Mouse (Mus musculus) adrenal gland, postnatal 14 days (tissue): Measurements from ENCODE around the gene Stim1. TPM values are rescaled to one million over a fixed set of nuclear protein-coding genes. Genes with fewer than 3 reads are reported as not detected.
"Not testable (repeated sequence)": the region's sequence is repeated elsewhere in the genome, so short reads cannot be mapped to it uniquely, and the experiment has no call there.

Experiments used
- DNase-seq: peaks from one replicate; pipeline ENCODE4 v3.0.0; 2021; ENCODE audit warnings: mixed read lengths
- total RNA-seq: library from RNA; stranded (reverse); gene quantifications from 2 replicates; pipeline ENCODE4 v1.2.3, GENCODE M21; 2021

Gene Stim1
- total RNA-seq, 1 experiment from 2014 or later = 71.0 TPM

DNA sequence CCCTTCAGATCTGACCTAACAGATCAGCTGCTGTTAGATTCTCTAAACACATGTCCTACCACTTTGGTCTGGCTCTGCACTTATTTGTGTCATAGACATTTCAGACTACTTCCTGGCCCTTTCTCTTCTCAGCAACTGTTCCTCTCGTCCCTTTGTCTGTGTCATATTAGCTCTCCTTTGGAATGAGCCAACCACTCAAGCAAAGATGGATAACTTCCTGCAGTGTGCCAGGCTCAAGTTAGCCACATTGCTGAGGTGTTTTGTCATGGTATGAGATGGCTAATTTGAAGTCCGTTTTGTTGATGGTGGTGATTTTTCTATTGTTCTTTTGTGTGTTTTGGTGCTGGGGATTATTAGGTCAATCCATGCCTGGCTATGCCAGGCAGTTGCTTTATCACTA, 93.7 kb downstream of the Stim1 start:
- DNase-seq = no peak

DNA sequence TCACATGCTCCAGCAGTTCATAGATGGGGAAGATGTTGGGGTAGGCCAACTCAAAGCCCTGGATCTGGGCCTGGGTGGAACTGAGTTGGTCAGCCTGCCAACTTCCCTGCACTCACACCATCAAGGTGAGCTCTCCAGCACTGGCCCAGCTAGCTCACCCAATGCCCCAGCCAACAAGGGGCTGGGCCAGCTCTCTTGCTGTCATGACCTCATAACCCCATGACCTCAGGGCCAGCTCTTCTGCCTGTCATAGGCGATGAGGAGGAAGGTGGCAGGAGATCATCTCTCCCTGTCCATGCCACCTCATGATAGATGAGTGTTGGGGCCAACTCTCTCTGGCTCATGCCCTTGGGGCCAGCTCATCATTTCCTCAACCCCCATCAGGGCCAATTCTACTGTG, 96.2 kb downstream of the Stim1 start:
- DNase-seq = no peak

DNA sequence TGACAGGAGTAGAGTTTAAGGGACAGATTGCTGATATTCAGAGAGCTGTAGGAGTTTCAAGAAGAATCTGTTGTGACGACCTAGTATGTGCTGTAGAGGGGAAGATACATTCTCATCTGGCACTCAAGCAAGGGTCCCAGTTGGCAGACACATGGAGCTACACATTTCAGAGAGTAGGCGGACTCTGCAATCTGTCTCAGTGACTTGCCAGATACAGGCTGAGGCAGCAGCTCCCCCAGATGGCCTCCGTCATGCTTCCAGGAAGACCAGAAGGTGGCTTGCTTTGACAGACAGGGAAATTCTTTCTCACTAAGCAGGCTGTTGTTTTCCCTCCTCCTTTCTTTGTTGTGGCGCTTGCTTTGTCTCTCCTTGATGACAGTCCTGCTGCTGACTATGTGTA, 102.1 kb downstream of the Stim1 start:
- DNase-seq = peak; percentile 46

- peak; percentile 67 for DNase-seq
Measured at GRCm38 (mm10) chr7:102370526-102370925, 102.9 kb downstream of the Stim1 start.

- DNase-seq = no peak
Measured at GRCm38 (mm10) chr7:102373382-102374072, 105.9 kb downstream of the Stim1 start.

GRCm38 (mm10) chr7:102383221-102383620, 115.6 kb downstream of the Stim1 start:
- DNase-seq = no peak

- DNase-seq = no peak
Measured at GRCm38 (mm10) chr7:102385973-102386372, 118.4 kb downstream of the Stim1 start.

GRCm38 (mm10) chr7:102389082-102389481, 121.5 kb downstream of the Stim1 start:
- DNase-seq = peak; percentile 12

- no peak for DNase-seq
Measured at GRCm38 (mm10) chr7:102393898-102394297, 126.3 kb downstream of the Stim1 start.

GRCm38 (mm10) chr7:102395894-102396293, 128.3 kb downstream of the Stim1 start:
- peak; percentile 61 for DNase-seq

GRCm38 (mm10) chr7:102396331-102396730, 128.7 kb downstream of the Stim1 start:
- DNase-seq = no peak

GRCm38 (mm10) chr7:102399180-102399731, 131.7 kb downstream of the Stim1 start:
- DNase-seq = no peak

GRCm38 (mm10) chr7:102404118-102404517, 136.5 kb downstream of the Stim1 start:
- DNase-seq = no peak

DNA sequence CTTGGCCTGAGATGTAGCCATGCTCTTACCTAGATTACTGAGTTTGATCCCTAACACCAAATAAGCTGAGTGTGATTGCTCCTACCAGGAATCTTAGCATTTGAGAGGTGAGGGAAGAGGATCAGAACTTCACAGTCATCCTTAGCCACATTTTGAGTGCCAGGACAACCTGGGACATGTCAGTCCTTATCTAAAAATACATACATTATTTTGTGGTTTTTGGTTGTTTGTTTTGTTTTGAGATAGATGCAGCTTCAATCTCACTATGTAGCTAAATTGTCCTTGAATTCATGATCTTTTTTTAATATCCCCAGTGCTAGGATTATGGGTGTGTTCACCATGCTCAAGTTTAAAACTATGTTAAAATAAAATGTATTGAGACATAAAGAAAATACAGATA, 139.8 kb downstream of the Stim1 start:
- DNase-seq = no peak

GRCm38 (mm10) chr7:102415272-102415671, 147.7 kb downstream of the Stim1 start:
- not testable (repeated sequence) for DNase-seq

DNA sequence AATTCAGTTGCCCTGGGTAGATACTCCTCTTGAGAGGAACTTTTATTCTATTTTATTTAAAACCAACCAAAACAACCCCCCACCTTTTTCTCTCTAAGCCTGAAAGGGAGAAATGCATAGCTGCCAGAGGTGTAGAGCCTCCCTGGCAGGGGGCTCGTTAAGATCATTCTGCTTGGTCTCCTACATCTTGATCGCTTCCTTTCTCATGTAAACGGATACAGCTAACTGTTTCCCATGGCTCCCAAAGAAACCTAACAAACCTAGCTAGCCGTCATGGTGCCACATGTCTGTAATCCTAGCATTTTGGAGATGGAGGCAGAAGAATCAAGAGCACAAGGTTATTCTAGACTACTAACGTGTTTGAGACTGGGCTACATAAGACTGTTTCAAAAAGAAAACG, 148.2 kb downstream of the Stim1 start:
- no peak for DNase-seq

GRCm38 (mm10) chr7:102417398-102417797, 149.8 kb downstream of the Stim1 start:
- DNase-seq = peak; percentile 56

DNA sequence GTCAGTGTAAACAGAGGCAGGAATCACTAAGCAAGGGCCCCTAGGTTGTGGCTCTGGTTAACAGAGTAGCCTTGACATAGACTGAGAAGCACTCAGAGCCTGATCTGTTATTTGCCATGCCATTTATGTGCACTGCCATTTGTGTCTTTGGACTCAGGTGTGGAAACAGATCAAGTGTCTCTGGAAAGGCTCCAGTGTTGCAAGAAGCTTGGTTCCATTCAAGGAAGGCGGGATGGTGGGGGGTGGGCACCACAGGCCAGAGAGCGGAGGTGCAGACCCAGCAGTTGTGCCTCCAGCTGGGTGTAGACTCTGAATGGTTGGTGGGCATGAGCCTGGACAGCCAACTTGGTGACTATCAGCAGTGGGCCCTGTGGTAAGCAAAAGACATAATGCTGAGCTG, 154.4 kb downstream of the Stim1 start:
- DNase-seq = no peak

GRCm38 (mm10) chr7:102425933-102426685, 158.5 kb downstream of the Stim1 start:
- DNase-seq = no peak

DNA sequence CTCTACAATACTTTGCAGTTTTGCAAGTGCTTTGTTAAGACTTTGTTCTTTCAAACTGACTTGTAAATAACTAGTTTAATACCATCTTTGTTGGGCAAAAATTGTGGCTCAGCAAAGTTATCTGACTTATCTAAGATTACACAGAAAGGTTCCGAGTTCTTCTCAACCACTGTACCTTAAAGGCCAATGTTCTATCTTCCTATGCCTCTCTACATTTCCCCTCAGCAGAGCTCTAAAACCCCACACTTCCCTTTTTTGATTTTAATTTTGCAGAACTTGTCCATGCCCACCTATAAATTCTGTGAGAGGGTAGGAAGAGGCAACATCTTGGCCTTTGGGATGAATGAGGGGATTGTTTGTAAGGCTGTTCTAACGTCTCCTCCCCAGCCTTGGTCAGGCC, 166.7 kb downstream of the Stim1 start:
- no peak for DNase-seq

GRCm38 (mm10) chr7:102440822-102441656, 173.4 kb downstream of the Stim1 start:
- no peak for DNase-seq

- DNase-seq = peak; percentile 96
Measured at GRCm38 (mm10) chr7:102441657-102442391, 174.2 kb downstream of the Stim1 start, which contains the start of gene Rrm1. Gene Rrm1 (plus strand): TSS chr7:102441695.
